Mouse (Mus musculus) thymus, postnatal 14 days (tissue): ENCODE measurements around the gene Fam78b.

Source experiments
- DNase-seq: peaks from one replicate; pipeline ENCODE4 v3.0.0; 2021

Fam78b gene

DNA sequence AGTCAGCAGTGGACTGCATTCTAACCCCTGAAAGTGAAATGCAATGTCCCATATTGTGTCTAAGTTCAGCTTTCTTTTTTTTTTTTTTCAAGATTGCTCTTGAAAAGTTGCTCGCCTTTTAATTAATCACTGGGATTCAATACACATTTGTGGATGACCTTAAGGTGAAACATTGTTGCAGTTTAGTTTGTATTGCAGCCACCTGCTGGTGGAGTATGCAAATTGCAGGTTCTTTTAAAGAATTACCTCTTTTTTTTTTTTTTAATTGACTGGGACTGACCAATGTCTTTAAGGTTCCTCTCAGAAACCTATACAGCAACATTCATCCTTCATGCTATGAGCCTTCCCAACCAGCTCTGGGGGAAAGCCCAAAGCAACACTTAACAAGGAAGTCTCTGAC, 33.2 kb downstream of the Fam78b start:
- DNase-seq = no peak

DNA sequence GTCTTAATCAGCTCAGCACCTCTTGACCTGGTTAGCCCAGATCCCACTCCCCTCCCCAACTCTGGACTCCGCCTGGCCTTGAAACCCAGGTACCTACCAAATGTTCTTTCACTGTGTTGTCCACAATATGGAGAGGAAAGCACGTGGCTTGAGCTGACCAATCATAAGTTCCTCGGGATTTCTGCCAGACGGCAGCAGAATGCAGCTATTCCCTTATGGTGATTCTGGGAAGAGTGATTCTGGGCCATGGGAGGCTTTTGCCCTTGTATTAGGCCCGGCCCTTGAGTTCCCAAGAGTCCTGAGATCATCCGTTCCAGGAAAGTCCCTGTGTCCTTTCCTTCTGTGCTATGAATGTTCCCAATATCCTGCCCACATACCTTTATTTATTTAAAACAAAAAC, 41.3 kb downstream of the Fam78b start:
- no peak for DNase-seq

DNA sequence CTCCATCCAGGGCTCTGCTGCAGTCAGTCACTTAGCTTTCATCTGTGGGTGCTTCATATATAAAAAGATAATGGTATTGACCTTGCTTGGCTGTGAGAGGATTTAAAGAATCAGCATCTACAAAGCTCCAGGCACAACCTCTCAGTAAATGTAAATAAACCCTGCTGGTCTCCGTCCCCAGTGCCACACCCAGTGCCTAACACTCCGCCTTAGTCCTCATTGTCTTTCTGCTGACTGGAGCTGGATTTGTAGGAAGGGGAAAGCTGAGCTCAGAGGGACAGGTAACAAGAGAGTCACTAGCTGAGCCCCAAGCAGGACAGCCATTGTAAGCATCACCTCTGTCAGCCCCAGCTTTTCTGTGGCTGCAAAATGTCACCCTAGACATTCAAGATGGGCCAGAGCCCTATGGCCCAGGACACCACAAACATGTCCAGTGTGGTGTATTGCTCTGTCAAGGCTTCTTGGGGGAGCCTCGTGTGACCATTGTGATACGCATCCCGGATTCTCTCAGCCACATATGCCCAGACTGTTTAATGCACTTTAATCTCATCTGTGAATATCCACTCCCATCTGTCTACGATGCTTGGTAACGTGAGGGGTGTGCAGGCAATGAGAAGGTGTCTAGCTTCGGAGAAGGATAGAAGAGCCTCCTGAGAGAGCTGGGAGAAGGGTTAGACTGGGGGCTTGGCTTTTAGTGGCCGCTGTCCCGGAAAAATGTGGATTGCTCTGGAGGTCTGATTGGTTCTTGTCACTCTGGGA, 45.1 kb downstream of the Fam78b start:
- DNase-seq = no peak

DNA sequence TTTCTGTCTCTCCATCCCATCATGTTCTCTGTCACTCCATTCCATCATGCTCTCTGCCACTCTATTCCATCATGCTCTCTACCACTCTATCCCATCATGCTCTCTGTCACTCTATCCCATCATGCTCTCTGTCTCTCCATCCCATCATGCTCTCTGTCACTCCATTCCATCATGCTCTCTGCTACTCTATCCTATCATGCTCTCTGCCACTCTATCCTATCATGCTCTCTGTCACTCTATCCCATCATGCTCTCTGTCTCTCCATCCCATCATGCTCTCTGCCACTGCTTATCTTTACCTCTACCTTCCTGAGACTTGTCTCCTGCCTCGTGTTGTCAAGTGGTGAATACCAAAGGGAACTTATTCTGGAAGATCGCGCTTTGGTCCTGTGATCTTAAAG, 49.6 kb downstream of the Fam78b start:
- no peak for DNase-seq

DNA sequence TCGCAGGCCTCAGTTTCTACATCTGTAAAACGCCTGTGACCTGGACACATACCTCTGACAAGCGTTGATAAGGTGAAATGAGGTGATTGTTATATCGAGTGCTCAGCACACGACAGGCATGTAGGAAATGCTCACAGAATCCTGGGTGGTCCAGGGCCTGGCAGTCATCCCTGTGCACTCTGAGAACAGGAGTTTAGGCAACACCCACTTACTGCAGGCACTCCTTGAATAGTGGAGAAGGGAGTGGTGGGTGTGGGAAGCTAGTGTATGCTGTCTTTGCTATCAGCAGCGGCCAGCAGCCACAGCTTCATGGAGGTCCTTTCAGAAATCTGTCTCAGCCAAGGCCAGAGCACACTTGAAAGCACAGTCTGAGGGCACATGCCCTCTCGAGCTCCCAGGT, 52.8 kb downstream of the Fam78b start:
- no peak for DNase-seq

DNA sequence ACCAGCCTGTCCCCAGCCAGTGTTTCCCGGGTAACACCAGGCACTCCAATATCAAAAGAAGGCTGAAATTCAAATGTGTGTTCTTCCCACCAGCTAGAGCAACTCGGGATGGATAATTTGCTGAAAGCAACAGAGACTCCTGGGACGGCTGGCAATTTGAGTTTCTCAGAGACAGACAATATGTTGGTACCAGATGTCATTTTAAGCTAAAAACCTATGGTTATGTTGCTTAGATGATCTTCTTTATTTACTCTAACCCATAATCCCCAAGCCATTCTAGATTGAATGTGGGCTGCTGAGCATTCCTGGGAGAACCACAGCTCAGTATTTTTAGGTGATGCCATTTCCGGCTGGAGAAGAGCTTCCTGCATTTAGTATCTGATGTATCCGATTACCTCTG, 56.3 kb downstream of the Fam78b start:
- no peak for DNase-seq

DNA sequence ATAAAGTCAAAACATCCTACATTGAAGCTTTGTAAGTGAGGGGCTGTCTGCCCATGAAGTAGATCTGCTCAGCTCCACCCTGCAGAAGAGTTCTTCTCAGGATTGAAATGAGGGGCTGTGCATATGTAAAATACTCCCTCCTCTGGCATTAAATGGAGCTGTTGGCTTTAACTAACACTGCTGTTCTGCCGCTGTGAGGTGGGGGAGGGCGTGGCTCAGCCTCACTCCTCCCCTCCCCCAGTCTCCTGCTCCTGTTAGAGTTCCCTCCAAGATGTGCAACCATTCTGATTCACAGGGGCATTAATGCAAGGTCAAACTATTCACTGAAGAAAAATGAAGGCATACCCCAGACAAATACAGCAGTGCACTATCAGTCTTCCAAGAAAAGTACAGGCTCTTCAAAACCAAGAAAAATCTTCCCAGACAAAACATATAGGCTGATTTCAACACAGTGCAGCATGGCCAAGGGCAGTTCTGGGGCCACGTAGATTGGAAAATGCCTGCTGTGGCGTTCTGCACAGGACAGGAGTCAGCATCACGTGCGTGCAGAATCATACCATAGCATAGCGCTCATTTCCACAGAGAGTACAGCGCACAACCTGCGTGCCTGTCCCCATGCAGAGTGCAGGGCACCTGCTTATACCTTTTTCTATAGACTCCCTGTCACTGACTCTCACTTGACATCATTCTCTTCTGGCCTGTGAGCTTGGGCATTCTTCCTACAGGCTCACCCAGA, 58.5 kb downstream of the Fam78b start:
- no peak for DNase-seq

DNA sequence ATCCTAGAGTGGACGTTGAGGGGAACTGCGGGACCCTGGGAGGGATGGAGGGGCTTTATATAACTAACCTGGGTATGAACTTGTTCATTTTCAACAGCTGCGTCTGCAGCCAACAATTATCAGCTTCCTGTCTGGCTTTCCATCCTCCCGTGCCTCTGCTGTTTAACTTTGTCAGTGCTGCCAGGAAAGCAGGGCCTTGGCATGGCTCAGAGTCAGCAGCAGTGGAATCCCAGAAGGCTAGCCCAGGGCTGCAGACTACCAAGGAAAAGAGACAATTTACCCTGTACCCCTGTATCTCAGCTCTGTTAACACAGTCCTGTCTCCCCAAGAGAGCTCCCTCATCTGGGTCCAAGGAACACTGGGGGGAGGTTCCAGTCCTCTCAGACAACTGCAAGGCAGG, 62.8 kb downstream of the Fam78b start:
- no peak for DNase-seq

DNA sequence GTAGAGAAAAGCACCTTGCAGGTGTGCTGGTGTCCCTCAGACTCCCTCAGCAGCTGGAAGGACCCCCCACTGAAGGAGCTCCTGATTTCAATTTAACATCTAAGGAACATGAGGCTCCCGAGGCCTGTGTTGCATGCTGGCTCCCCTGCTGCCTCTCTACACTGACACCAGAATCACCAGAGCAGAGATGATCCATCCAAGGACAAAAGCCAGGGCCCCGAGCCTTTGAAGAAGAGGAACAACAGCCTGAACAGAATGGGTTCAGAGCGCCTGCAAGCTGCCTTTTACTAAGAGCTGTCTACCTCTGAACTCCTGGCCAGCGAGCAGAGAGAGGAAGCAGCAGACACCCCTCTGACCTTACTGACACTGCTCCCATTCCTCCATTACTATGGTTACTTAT, 64.3 kb downstream of the Fam78b start:
- no peak for DNase-seq

DNA sequence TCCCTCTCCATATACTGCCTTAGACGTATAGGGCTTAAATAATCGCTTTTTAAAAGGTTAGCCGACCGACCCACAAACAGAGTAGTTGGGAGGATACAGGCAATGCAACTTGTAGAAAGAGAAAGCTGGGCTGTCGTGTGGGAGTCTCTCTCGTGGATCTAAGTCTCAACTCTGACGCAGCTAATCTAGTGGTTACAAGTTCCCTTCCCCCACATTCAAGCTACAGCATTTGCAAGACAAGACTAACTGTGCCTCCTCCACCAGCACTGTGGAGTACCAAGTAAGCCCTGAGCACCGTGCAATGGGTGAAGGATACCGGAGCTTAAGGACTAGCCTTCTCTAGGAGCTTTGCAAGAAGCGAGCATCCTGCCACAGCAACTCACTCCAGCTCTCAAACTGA, 64.8 kb downstream of the Fam78b start:
- DNase-seq = no peak

DNA sequence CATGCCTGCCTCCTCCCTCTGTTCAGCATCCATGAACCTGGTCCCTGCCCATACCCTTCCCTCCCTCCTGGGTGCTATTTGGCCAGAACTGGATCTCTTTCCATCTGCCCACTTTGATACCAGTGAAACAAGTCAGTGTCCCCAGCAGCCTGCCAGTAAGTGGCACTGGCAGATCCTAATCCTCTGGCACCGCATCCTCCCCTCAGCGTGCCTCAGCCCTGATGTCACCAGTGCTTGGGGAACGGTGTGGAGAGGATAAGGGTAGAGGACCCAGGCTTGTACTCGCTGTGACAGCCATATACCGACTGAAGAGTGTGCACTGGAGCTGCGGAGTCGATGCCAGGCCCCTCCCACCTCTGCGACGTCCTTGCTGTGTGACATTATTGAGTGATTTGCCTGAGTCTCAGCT, 65.7 kb downstream of the Fam78b start:
- DNase-seq = no peak

DNA sequence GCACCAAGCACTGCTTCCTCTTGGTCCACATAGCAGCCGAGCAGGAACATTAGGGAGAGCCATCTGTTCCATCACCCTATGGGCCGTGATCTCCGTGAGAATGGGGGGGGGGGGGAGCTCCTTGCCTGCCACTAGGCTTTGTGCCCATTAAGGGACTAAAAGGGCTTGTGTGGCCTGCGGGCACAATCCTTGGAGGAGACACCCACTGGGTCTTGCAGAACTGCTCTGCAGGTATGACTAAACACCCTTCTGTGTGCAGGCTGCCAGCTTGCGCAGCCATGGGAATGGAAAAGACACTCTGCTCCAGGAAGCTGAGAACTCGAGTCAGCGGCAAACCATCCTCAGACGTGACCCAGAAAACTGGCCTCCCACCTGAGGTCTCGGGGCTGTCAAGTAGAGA, 68.5 kb downstream of the Fam78b start:
- DNase-seq = no peak

DNA sequence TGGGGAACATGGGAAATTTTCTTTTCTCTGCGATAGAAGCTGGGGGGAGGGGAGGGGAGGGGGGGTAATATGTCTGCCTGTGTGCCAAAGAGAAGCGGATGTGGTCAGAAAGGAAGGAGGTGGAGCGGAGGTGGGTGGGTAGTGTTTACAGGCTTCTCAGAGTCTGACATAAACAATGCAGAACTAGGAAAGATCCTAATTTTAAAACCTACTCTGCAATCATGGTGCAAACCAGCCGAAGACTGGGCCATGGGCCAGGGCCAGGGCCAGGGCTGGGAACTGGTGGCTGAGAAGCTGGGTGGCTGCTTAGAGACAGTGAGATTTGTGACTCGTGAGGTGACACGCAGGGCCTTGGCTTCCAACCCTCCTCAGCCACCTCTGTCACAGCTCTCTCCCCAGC, 69.1 kb downstream of the Fam78b start:
- DNase-seq = peak; percentile 40

DNA sequence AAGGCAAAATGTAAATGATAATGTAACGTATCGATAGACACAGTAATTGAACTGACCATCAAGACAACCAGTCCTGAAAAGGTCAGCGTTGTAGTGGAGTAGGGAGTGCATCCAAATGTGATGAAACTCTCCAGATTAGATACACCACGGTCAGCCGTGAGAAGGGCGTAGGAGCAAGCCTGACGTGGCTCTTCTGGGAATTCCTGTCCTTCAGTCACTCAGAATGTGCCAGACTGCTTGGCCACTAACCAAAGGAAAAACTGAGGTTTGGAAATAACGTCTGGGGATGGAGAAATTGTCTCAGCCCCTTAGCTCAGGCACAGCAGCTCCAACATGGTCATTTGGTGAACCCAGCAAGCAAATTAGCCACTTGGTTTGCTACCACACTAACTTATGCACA, 74.5 kb downstream of the Fam78b start:
- no peak for DNase-seq

DNA sequence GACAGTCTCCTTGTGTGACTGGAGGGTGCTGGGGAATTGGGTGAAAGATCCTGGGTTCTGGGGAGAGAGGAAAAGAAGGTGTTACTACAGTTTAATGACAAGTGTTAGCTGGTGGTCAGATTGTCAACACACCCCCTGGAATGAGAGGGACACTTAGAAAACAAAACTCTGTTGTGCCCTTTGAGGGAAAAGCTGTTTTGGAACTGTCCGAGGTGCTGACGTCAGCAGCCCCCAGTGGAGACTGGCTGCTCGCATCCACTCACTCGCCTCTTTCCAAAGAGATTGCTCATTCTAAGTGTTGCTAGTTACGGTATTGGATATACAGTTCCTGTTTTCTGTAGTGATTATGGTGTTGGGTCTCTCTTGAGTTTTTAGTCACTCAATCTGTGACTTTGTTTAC, 78.3 kb downstream of the Fam78b start:
- no peak for DNase-seq

DNA sequence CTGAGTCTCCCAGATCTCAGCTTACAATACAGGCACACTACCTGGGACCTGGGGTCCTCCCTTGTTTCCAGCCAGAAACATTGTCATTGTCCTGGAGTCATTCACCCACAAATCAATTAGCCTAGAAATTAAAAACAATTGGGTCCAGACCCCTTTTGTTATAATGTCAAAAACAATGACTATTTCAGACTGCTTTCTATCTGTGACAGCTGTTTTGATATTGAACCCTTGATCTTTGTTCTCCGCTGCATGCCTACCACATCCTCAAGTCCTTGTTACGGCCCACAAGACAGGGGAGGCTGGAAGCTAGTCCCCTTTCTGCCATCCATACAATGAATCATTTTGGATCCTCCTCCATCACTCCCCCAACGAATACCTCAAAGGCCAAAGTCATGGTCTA, 80.7 kb downstream of the Fam78b start:
- no peak for DNase-seq

DNA sequence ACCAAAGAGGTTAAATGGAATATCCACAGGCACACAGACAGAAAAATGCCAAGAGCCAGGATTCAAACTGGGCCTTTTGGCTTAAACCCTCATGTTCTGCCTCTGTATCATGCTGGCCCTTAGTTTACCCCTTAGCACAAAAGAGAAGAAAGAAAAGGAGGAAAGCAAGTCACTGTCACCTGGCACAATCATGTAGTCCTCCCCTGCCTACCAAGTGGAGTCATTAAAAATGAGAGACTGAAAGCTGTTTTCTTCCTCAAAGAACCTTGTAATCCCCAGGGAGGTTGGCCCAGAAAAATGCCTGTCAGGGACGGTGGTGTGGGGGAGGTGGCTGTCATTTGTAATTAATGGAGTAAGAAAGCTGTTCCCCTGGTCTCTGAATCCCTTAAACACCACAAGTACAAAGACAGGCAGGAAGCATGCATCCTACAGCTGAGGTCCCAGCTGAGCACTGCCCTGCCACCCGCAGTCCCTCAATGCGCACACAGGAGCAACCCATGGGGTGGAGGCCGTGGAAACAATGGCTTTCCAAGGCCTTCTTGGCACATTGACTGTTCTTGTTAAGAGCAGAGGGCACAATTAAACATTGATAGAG, 81.4 kb downstream of the Fam78b start:
- no peak for DNase-seq

DNA sequence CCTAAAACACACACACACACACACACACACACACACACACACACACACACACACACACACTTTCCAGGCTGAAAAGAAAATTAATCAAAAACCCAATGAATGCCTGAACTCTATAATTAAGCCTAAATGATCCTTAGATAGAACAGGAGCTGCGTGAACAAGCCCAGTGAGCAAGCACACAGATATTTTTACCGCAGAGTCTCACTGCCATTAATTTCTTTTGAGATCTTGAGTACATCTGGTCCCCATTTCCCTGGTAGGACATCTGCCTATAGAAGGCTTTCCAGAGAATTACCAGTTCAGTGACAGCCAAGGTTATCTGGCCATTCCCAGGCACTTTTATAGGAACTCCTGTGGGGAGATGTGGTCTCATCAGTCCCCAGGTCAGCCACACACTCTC, 82.0 kb downstream of the Fam78b start:
- DNase-seq = no peak

DNA sequence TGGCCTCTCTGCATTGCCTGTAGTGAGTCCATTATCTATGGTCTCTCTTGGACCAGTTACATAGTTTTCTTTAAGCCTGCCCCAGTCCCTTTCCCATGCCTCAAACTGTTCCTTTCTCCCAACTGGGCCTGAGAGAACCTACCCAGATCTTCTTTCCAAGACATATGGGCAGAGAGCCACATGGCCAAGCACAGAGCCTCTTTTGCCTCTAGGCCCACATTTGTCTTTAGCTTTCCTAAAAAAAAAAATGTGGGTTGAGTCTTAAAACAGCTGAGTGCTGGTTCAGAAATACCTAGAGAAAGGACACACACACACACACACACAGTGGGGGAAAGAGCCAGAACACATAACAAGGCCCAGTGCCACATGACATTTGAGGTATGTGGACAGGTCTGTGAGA, 83.1 kb downstream of the Fam78b start:
- no peak for DNase-seq

DNA sequence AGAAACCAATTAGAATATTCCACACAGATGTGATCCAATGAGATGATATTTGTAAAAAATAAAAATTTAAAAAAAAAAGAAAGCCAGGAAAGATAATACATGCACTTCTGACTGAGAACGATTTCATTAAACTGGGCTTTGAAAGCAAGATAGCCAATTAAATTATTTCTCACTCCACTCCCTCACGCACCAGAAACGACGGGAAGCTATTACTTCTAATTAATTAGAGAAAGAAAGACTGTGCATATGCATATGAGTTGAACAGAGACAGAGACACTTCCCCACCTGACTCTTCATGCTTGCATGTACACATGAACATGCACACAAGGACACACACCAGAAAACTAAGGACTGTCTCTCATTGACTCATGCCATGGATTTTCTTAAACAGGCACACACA, 84.2 kb downstream of the Fam78b start:
- no peak for DNase-seq

DNA sequence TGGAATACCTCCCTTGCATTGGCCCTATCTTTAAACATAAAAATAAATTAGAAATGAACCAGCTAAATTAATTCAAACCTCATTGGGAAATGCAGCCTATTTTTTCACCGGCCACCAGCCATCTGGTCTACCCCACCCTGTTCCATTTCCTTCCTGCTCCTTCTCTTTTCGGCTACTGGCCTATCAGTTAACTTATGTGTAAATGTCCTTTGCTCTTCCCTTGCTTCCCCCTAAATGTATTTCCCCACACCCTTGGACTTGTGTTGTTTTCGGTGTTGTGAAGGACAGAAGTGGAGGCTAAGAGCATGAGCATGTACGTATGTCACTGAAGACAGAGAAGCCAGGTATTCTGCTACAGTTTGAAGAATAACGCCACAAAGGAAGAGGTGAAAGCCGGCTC, 89.2 kb downstream of the Fam78b start:
- no peak for DNase-seq

DNA sequence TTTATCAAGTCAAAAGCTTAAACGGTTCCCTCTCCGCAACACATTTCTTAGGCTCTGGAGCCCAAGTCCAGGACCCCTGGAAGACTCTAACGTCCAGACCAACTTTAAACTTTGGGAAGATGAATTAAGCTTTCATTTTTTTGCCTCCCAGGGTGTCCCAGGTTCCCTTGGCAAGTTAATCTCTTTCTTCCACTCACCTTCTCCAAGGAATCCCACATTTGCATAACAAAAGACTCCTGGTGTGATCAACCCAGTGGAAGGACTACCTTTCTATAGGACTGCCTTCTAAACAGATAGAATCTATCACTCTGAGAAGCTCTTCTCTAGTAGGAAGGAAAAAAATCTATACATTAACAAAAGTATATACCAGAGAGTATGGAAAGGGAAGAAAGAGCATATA, 92.3 kb downstream of the Fam78b start:
- no peak for DNase-seq

DNA sequence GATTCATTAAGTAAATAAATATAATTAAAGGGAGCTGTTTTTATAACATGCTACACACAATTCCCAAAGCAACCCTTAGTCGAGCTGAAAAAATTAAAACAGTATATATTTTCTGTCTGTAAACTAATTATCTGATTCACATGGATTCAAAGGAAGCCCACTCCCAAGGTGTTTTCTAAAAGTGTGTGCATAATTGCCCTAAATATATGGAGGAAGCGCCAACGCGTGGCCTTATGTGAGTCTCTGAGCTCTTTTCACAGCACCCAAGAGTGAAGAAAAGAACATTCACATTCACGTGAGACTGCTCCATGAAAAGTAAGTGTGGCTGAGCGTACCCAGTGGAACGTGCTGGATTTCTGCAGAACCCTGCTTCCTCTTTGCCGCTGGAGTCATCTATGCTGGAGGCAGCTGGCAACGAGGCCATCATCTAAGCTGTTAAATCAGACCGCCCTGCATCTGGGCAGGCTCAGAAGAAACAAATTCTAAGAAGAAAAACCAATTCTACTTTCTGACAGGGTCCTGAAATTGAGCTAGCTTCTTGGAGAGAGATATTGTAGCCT, 93.5 kb downstream of the Fam78b start:
- no peak for DNase-seq

DNA sequence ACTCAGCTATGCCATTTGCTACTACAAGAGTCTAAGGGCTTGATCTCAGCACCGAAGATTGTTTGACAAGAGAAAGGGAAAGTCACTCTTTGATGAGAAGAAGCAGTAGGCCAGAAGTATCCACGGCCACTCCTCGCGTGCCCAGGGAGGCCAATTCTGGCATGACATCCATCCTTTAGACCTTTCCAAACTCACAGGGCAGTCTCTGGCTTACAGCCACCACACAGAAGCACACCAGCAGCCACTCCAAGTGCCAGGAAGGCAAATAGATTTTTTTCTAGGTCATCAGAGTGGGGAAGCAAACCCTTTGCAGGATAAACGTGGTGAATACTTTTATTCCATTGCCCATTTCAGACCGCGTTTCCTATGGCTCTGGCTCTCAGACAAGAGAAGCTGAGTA, 97.5 kb downstream of the Fam78b start:
- no peak for DNase-seq
